8 mouse cellular contexts compared by ENCODE assay signal in the genomic region with DNA sequence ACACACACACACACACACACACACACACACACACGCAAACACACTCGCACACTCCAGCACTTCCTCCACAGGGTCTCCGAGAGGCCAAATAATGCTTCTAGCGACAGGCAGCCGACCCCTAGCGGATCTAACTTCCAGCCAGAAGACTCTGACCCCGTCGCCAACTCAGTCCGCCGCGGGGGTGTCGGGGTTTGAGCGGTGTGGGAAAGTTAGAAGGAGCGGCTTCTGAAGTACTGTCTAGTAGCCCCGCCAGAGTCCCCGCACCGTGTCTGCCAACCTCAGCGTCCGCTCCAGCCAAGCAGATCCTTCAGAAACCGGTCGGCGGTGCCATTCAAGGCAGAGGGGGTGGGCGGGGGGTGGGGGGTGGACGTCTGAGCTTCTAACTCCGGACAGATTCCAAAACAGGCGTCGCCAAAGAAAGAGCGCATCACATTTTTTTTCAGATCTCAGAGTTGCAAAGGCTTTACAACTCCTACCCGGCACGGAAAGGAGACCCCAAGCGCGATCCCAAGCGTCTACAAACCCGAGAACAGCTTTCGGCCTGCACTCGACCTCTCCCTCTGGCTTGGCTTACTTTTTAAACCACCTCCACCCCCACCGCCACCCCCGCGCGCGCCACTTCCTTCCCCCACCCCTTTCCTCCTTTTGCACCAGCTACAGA. TPM values are rescaled to one million over a fixed set of nuclear protein-coding genes. Genes with fewer than 3 reads are reported as not detected.
A peak's percentile ranks its signal among the peaks of the same experiment; 100 is the strongest.
DNase-seq lines count a peak whose midpoint lies in the region; ATAC-seq and TF ChIP-seq lines count a peak whose summit lies in the region.

No protein-coding gene starts in this region.

- peak; percentile 32; the same call in 1 of the 2 replicates for ATAC-seq in heart, embryonic 14.5 days (ENCODE audit: insufficient number of reproducible peaks, insufficient read depth, low FRiP score, low read depth)
- ATAC-seq in kidney, postnatal 0 days (replicated peaks; ENCODE audit: low FRiP score, low read depth), result peak; percentile 23

- under 1% methylated on average over 41 of the region's 41 CpGs for WGBS in heart, embryonic 14.5 days
- under 1% methylated on average over 41 of the region's 41 CpGs for WGBS in kidney, postnatal 0 days

- DNase-seq in adrenal gland, postnatal 14 days, result peak; percentile 52
- no peak for DNase-seq in adrenal gland, adult 18-20 months (ENCODE audit: low spot score in 2 of 2)
- peak; percentile 74 for DNase-seq in embryo, embryonic 9.5 days (ENCODE audit: extremely low spot score)
- peak; percentile 85 for DNase-seq in kidney, postnatal 0 days (ENCODE audit: low spot score)
- DNase-seq in lung, postnatal 25 days (ENCODE audit: low spot score), result peak; percentile 52
- peak; percentile 67 for DNase-seq in yolk sac, embryonic 10.5 days (ENCODE audit: low spot score)
- DNase-seq in layer of hippocampus, adult 18-20 months (ENCODE audit: low spot score in 2 of 2), result no peak

- H3K9me3 ChIP-seq in heart, embryonic 14.5 days (ENCODE audit: control insufficient read depth, low read length), result no peaks in the 10 kb centered on the region
- H3K9me3 ChIP-seq in kidney, postnatal 0 days (replicated peaks; ENCODE audit: low read length), result no peaks in the 10 kb centered on the region

- H3K27me3 ChIP-seq in heart, embryonic 14.5 days (ENCODE audit: control insufficient read depth, insufficient read depth, low read length), result peaks cover 37% of the 10 kb centered on the region
- H3K27me3 ChIP-seq in kidney, postnatal 0 days (ENCODE audit: insufficient read depth, low read length), result no peaks in the 10 kb centered on the region

- peak overlapping the region; percentile 85 to 91 for H3K27ac ChIP-seq in heart, embryonic 14.5 days (replicated peaks in 1 of 2; ENCODE audit: control insufficient read depth in 1 of 2, insufficient read depth in 1 of 2, low read depth in 2 of 2, low read length in 2 of 2)
- H3K27ac ChIP-seq in kidney, postnatal 0 days, result peak overlapping the region; percentile 95

- H3K4me3 ChIP-seq in heart, embryonic 14.5 days (ENCODE audit: control insufficient read depth in 1 of 2, insufficient read depth in 1 of 2, low read depth in 1 of 2, low read length in 2 of 2), result peak overlapping the region; percentile 68 to 83
- peak overlapping the region; percentile 56 for H3K4me3 ChIP-seq in kidney, postnatal 0 days (replicated peaks; ENCODE audit: low read depth, low read length)

- peak overlapping the region; percentile 92 for H3K4me2 ChIP-seq in heart, embryonic 14.5 days (ENCODE audit: low read length)
- peak overlapping the region; percentile 72 for H3K4me2 ChIP-seq in kidney, postnatal 0 days (ENCODE audit: low read length)

- peaks cover 7% of the 10 kb centered on the region; the same call in 1 of the 2 replicates for H3K36me3 ChIP-seq in heart, embryonic 14.5 days (ENCODE audit: control insufficient read depth, insufficient read depth, low read length)
- peaks cover 7% of the 10 kb centered on the region; the same call in 1 of the 2 replicates for H3K36me3 ChIP-seq in kidney, postnatal 0 days (ENCODE audit: insufficient read depth, low read length)

- TF ChIP-seq CTCF in kidney, postnatal 0 days (IDR thresholded peaks at IDR 0.05; ENCODE audit: low read depth), result peak; percentile 45

- peaks cover 4 to 18% of the 10 kb centered on the region in 2 experiments; a peak in 3 of 4 replicates for H3K4me1 ChIP-seq in heart, embryonic 14.5 days (ENCODE audit: control insufficient read depth in 2 of 2, insufficient read depth in 2 of 2, low read length in 2 of 2)
- H3K4me1 ChIP-seq in kidney, postnatal 0 days (replicated peaks; ENCODE audit: insufficient read depth, low read length), result peaks cover 18% of the 10 kb centered on the region; the same call in 1 of the 2 replicates

- peak overlapping the region; percentile 76 for H3K9ac ChIP-seq in heart, embryonic 14.5 days (ENCODE audit: low read length)
- H3K9ac ChIP-seq in kidney, postnatal 0 days (ENCODE audit: low read depth, low read length), result peak overlapping the region; percentile 69

RNA-seq across cellular contexts. Expression of a gene that starts 2.5 kb away (rescaled TPM):
- total RNA-seq in adrenal gland, postnatal 14 days (2021), result 6.2 and 9.4 TPM in 2 replicates
- 10 to 100 TPM in 1 of 2 experiments, 1 to 10 TPM in 1; 7.4 to 16.3 TPM for total RNA-seq in adrenal gland, adult 18-20 months (2021)
- 14.9 and 20.4 TPM in 2 replicates for polyA plus RNA-seq in heart, embryonic 14.5 days (2014; fragmentation: Nextera tagmentation; extraction: Ambion mirVana)
- 21.3 and 24.1 TPM in 2 replicates for polyA plus RNA-seq in kidney, postnatal 0 days (2015; fragmentation: Nextera tagmentation; extraction: Ambion mirVana)
- 1 to 10 TPM; 1.2 to 3.0 TPM for total RNA-seq in layer of hippocampus, adult 18-20 months (2021)

RNA-seq across cellular contexts. Expression of a gene that starts 8.7 kb away (rescaled TPM):
- total RNA-seq in adrenal gland, postnatal 14 days (2021), result not detected in 2 replicates
- total RNA-seq in adrenal gland, adult 18-20 months (2021), result not detected
- not detected in 2 replicates for polyA plus RNA-seq in heart, embryonic 14.5 days (2014; fragmentation: Nextera tagmentation; extraction: Ambion mirVana)
- polyA plus RNA-seq in kidney, postnatal 0 days (2015; fragmentation: Nextera tagmentation; extraction: Ambion mirVana), result 4.5 and 6.4 TPM in 2 replicates
- not detected for total RNA-seq in layer of hippocampus, adult 18-20 months (2021)

Comparison
In these comparisons a context has a peak if more than half of its experiments do, and no peak if none do; other contexts are left out.
1. DNase-seq: peak in adrenal gland, postnatal 14 days (single experiment), embryo, embryonic 9.5 days (single experiment), kidney, postnatal 0 days (single experiment), lung, postnatal 25 days (single experiment) and yolk sac, embryonic 10.5 days (single experiment); none in adrenal gland, adult 18-20 months (0 of 2) and layer of hippocampus, adult 18-20 months (0 of 2).